Mouse (Mus musculus) forebrain, embryonic 16.5 days (tissue): ENCODE data around the gene Sf3b1. TPM values are rescaled to one million over a fixed set of nuclear protein-coding genes. Genes with fewer than 3 reads are reported as not detected.
"Not testable (repeated sequence)": the region's sequence is repeated elsewhere in the genome, so short reads cannot be mapped to it uniquely, and the experiment has no call there.

Experiments
- ATAC-seq: fragments of 200-750 bp; cut with Nextera tagmentation; 2 replicates; pipeline ENCODE4 v1.8.0; 2017; ENCODE audit warnings: mild to moderate bottlenecking, moderate library complexity
- H3K27ac ChIP-seq: fragments of 300-500 bp; sonication (generic); 2 replicates; pipeline ENCODE4 v1.5.1; 2014; ENCODE audit warnings: low read length, control low read depth
- H3K27me3 ChIP-seq: fragments of 300-500 bp; sonication (generic); replicated peaks from 2 replicates; pipeline ENCODE4 v1.6.1; 2014; ENCODE audit warnings: low read length; ENCODE audit not compliant: control insufficient read depth, insufficient read depth
- H3K36me3 ChIP-seq: fragments of 300-500 bp; sonication (generic); 2 replicates; pipeline ENCODE4 v1.6.1; 2014; ENCODE audit not compliant: control insufficient read depth, insufficient read depth
- H3K4me1 ChIP-seq: fragments of 300-500 bp; sonication (generic); replicated peaks from 2 replicates; pipeline ENCODE4 v1.6.1; 2014; ENCODE audit warnings: low read length; ENCODE audit not compliant: control insufficient read depth, insufficient read depth
- H3K4me2 ChIP-seq: fragments of 300-500 bp; sonication (generic); 2 replicates; pipeline ENCODE4 v1.6.1; 2014; ENCODE audit warnings: mild to moderate bottlenecking, low read length, control low read depth
- H3K4me3 ChIP-seq: fragments of 300-500 bp; sonication (generic); replicated peaks from 2 replicates; pipeline ENCODE4 v1.5.1; 2014; ENCODE audit warnings: mild to moderate bottlenecking, low read length, control low read depth
- H3K9ac ChIP-seq: fragments of 300-500 bp; sonication (generic); replicated peaks from 2 replicates; pipeline ENCODE4 v1.6.1; 2014; ENCODE audit warnings: low read depth, low read length, control low read depth
- H3K9me3 ChIP-seq: fragments of 300-500 bp; sonication (generic); 2 replicates; pipeline ENCODE4 v1.6.1; 2016; ENCODE audit warnings: low read length; ENCODE audit not compliant: control insufficient read depth
- WGBS: fragments of 180-500 bp; shearing (Covaris S2); extraction: QIAGEN DNeasy Blood & Tissue Kit; methylation state at CpG from one replicate; pipeline ENCODE4 v1.1.7; 2014; 5-methylcytosine and 5-hydroxymethylcytosine counted together
- polyA plus RNA-seq: library from polyadenylated mRNA; unstranded; fragments of >200 nt; fragmentation: Nextera tagmentation; extraction: Ambion mirVana; gene quantifications from 2 replicates; pipeline ENCODE4 v1.2.1, GENCODE M21; 2015

Gene Sf3b1
- polyA plus RNA-seq, 1 experiment from 2014 or later, result 379 TPM

DNA sequence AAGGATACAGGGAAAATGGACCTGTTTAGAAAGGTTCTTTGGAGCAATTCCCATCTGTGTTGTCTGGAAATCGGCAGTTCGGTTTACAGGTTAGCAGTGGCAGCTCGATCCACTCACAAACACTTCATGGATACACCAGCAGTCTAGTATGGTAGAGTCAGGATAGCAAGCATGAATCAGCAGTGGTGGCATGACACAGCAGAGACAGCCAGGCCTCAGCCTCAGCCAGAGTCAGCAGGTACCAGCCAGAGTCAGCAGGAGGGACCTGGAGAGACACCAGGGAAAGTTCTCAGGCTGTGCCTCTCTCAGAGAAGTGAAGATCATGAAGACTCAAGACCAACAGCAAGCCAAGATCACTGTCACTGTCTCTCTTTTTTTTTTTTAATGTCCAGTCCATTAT lies 60.4 kb downstream of the Sf3b1 start:
- Histone ChIP-seq H3K4me3 (no peak overlapping the region), H3K4me2 (no peak overlapping the region), H3K27ac (no peak overlapping the region), H3K9ac (no peak overlapping the region), H3K27me3 (no peaks in the 10 kb centered on the region), H3K4me1 (no peaks in the 10 kb centered on the region), H3K36me3 (no peaks in the 10 kb centered on the region), H3K9me3 (no peaks in the 10 kb centered on the region)
- WGBS, result 90% methylated on average over 3 of the region's 3 CpGs
- no peak for ATAC-seq

DNA sequence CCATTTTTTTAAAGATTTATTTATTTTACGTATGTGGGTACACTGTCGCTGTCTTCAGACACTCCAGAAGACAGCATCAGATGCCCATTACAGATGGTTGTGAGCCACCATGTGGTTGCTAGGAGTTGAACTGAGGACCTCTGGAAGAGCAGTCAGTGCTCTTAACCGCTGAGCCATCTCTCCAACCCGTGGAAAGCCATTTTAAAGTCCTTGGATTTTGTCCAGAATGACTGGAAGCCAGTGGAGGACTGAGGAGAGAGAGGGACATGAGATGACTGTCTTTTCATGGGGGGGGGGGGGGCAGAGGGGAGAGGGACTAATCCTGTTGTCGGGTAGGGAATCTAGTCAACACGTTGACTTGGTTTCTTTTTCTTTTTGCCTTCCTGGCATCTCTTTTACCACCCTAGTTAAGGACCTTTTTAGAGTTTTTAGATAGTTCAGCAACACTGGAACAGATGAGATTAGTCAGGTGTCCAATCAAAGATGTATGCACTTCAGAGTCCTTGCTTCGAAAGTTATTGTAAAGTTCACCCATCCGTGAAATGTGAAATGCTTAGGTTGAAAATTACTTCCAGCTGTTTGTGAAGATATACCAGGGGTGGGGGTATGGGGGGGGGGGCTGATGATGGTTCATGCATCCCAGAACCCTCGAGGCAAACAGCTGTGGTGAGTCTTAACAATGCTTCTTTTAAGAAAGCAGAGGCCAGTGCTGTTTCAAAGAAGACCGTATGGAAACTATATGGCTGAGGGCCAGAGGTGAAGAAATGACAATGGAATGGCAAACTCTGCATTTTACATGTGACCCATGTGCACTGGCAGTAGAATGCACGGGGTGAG lies 61.9 kb downstream of the Sf3b1 start:
- no peak overlapping the region for H3K4me3 ChIP-seq
- no peaks in the 10 kb centered on the region for H3K27me3 ChIP-seq
- WGBS, result 72% methylated on average over 11 of the region's 11 CpGs
- H3K4me2 ChIP-seq, result no peak overlapping the region
- ATAC-seq, result no peak
- no peaks in the 10 kb centered on the region for H3K4me1 ChIP-seq
- H3K27ac ChIP-seq, result no peak overlapping the region
- no peaks in the 10 kb centered on the region for H3K36me3 ChIP-seq
- no peak overlapping the region for H3K9ac ChIP-seq
- H3K9me3 ChIP-seq, result no peaks in the 10 kb centered on the region

DNA sequence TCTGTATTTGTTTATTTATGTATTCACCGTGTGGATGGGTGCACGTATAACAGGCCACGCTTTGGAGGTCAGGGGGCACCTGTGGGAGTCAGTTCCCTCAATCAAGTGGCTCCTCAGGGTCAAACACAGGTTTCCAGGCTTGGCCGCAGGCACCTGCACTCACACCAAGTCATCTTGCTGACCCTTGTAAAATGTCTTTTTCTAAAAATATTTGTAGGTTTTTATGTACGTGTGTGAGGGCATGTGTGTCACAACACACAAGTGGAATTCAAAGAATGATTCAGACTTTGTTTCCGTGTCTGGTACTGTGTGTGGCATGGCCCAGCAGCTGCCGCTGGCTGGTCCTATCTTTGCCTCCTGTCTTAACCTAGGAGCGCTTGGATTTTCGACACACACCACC lies 65.6 kb downstream of the Sf3b1 start:
- Histone ChIP-seq H3K9ac (no peak overlapping the region), H3K36me3 (no peaks in the 10 kb centered on the region), H3K9me3 (no peaks in the 10 kb centered on the region), H3K27ac (no peak overlapping the region), H3K27me3 (no peaks in the 10 kb centered on the region), H3K4me1 (no peaks in the 10 kb centered on the region), H3K4me3 (no peak overlapping the region), H3K4me2 (no peak overlapping the region)
- WGBS, result 91% methylated on average over 9 of the region's 9 CpGs
- ATAC-seq, result no peak

DNA sequence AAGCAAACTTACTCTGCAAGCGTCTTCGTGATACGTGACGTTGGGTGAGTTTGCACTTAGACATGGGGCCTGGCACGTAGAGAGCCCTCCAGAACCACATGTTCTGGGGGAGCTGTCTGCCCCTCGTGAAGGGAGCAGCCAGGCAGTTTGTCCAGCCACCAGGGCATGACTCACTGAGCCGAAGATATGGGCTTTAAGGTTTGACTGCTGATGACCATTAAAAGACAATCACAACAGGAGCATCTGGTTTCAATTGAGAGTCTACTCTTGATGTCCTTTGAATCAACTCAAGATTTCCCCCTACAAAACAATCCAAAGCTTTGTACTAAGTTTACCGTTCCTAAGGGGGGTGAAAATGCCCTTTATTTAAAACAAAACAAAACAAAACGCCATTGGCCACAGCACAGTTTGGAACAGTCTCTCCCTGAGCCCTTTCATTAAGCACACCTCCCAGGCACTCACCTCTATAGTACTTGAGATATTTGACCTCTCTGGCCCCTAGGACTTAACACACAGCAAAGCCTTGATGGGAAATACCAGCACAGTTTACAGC lies 66.6 kb downstream of the Sf3b1 start:
- Histone ChIP-seq H3K4me3 (no peak overlapping the region), H3K4me2 (no peak overlapping the region), H3K9me3 (no peaks in the 10 kb centered on the region), H3K9ac (no peak overlapping the region), H3K4me1 (no peaks in the 10 kb centered on the region), H3K36me3 (no peaks in the 10 kb centered on the region), H3K27me3 (no peaks in the 10 kb centered on the region), H3K27ac (no peak overlapping the region)
- no peak for ATAC-seq
- WGBS, result 71% methylated on average over 9 of the region's 9 CpGs

DNA sequence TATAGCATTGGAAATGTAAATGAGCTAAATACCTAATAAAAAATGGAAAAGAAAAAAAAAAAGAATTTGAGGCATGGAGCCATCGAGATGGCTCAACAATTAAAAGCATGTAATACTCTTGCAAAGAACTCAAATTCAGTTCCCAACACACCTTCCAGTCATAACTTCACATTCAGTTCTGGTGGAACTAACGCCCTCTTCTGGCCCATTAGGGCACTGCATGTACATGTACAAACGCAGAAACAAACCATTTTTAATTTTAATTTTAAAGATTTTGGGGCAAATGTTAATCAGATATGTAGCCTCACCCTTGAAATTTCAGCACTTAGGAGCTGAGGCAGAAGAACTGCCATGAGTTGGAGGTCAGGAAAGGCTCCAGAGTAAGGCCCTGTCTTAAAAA lies 68.8 kb downstream of the Sf3b1 start:
- Histone ChIP-seq H3K36me3 (no peaks in the 10 kb centered on the region), H3K4me2 (no peak overlapping the region), H3K9ac (no peak overlapping the region), H3K4me1 (no peaks in the 10 kb centered on the region), H3K9me3 (no peaks in the 10 kb centered on the region), H3K27me3 (no peaks in the 10 kb centered on the region), H3K27ac (no peak overlapping the region), H3K4me3 (no peak overlapping the region)
- 69% methylated on average over 3 of the region's 3 CpGs for WGBS
- ATAC-seq, result no peak

DNA sequence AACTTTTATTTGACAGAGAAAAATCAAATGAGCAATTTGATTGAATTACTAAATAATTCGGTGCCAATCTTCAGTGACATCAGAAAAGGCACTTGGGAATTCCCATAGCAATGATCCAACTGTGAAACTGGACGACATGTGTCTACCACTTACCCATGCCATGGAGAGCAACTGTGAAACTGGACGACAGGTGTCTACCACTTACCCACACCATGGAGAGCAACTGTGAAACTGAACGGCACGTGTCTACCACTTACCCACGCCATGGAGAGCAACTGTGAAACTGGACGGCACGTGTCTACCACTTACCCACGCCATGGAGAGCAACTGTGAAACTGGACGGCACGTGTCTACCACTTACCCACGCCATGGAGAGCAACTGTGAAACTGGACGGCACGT lies 70.3 kb downstream of the Sf3b1 start:
- ATAC-seq, H3K36me3 ChIP-seq, H3K27ac ChIP-seq, H3K4me2 ChIP-seq, H3K4me1 ChIP-seq, H3K9ac ChIP-seq, H3K9me3 ChIP-seq, H3K4me3 ChIP-seq, H3K27me3 ChIP-seq: not testable (repeated sequence)
- 94% methylated on average over 12 of the region's 14 CpGs for WGBS

DNA sequence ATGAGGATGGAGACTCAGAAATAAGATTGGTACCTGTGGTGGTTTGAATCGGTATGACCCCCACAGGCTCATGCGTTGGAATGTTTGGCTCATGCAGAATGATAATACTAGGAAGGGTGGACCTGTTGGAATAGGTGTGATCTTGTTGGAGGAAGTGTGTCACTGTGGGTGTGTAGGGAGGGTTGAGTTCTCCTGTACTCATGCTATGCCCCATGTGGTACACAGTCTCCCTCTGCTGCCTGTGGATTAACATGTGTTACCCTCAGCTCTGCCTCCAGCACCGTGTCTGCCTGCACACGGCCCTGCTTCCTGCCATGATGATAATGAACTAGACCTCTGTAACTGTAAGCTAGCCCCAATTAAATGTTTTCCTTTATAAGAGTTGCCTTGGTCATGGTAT lies 72.4 kb downstream of the Sf3b1 start:
- Histone ChIP-seq H3K27me3 (no peaks in the 10 kb centered on the region), H3K4me2 (no peak overlapping the region), H3K9me3 (no peaks in the 10 kb centered on the region), H3K4me1 (no peaks in the 10 kb centered on the region), H3K9ac (no peak overlapping the region), H3K36me3 (no peaks in the 10 kb centered on the region), H3K27ac (no peak overlapping the region), H3K4me3 (no peak overlapping the region)
- WGBS, result 83% methylated on average over 4 of the region's 4 CpGs
- ATAC-seq, result no peak

DNA sequence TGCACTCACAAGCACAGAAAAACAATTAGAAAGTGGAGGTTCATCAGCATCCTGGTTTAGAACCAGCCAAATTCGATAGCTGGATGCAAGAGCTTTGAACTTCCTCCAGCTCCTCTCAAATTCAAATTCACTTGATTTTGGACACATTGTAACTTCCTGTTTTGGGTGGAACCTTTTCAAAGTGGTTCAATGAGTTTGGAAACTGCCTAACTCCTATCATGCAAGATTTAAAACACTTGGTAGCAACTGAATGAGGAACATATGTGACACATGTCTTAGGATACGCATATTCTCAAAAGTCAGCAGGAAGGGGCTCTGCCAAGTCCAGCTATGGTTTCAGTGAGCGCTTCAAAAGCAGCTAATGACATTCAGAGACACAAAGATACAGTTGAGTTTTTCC lies 82.6 kb downstream of the Sf3b1 start:
- Histone ChIP-seq H3K27me3 (no peaks in the 10 kb centered on the region), H3K4me1 (no peaks in the 10 kb centered on the region), H3K27ac (no peak overlapping the region), H3K4me3 (no peak overlapping the region), H3K9me3 (no peaks in the 10 kb centered on the region), H3K4me2 (no peak overlapping the region), H3K9ac (no peak overlapping the region), H3K36me3 (no peaks in the 10 kb centered on the region)
- ATAC-seq, result no peak
- WGBS, result 75% methylated on average over 3 of the region's 3 CpGs

DNA sequence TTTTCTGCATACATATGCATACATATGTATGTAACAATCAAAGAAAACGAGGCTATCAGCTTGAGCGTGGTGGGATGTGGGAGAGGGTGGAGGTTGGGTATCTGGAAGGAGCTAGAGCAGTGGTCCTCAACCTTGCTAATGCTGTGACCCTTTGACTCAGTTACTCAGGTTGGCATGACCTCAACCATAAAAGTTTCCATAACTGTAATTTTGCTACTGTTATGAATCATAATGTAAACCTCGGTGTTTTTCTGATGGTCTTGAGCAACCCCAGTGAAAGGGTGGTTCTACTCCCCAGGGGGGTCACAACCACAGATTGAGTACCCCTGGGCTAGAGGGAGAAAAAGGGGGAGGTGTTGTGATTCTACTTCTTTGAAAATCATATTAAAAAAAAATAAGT lies 91.8 kb downstream of the Sf3b1 start:
- Histone ChIP-seq H3K9me3 (no peaks in the 10 kb centered on the region), H3K4me1 (no peaks in the 10 kb centered on the region), H3K4me2 (no peak overlapping the region), H3K9ac (no peak overlapping the region), H3K4me3 (no peak overlapping the region), H3K27me3 (no peaks in the 10 kb centered on the region), H3K27ac (no peak overlapping the region), H3K36me3 (no peaks in the 10 kb centered on the region)
- no peak for ATAC-seq
- WGBS, result 82% methylated on average over 3 of the region's 3 CpGs
